Mouse (Mus musculus): ENCODE measurements at regions not wholly inside any gene's neighbourhood (a gene's known extent, or its start where the extent isn't known, plus 50 kb on each side); places are given as distances from the start of the nearest gene placed in this dataset.

GRCm38 (mm10) chr13:115287371-115287770 is 185.6 kb upstream of the Itga1 start:
- TF ChIP-seq CTCF (IDR thresholded peaks at IDR 0.05; ENCODE audit: insufficient read depth, low read length): peak; percentile 11; the same call in 1 of the 2 replicates
- no peak for TF ChIP-seq POLR2A (IDR thresholded peaks at IDR 0.05; ENCODE audit: borderline replicate concordance, extremely low read depth, low read depth, low read length)

Measured in lung, adult 2 months (tissue).